Mouse (Mus musculus): ENCODE measurements around the gene Epb42.

DNA sequence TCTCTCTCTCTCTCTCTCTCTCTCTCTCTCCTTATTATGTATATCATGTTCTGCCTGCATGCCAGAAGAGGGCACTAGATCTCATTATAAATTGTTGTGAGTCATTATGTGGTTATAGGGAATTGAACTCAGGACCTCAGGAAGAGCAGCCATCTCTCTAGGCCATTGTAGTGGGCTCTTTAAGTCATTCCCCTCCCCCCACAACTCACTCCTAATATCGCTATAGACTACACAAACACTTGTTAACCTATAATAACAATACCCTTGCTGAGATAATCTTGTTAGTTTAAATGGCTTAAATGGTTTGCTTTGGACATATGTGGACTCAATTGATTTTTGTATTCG, 58.2 kb downstream of the Epb42 start:
- TF ChIP-seq GATA1 (IDR thresholded peaks at IDR 0.05; ENCODE audit: low read length) = no peak
- TF ChIP-seq TAL1 (IDR thresholded peaks at IDR 0.05; ENCODE audit: low read length) = no peak
